Mouse (Mus musculus) G1E (cell line): ENCODE data around the gene Gm10037. TPM values are rescaled to one million over a fixed set of nuclear protein-coding genes. Genes with fewer than 3 reads are reported as not detected.
"Not testable (repeated sequence)": the region's sequence is repeated elsewhere in the genome, so short reads cannot be mapped to it uniquely, and the experiment has no call there.

Experiments used
- ATAC-seq: 2 replicates; pipeline ENCODE4 v1.8.0; 2016; ENCODE audit warnings: mild to moderate bottlenecking; ENCODE audit not compliant: insufficient number of reproducible peaks, poor library complexity, low FRiP score, severe bottlenecking; ENCODE audit errors: extremely low read depth
- DNase-seq: peaks from one replicate; pipeline ENCODE4 v3.0.0; 2012; ENCODE audit warnings: low spot score
- H3K27me3 ChIP-seq: 2 replicates; pipeline ENCODE4 v1.6.1; 2012; ENCODE audit warnings: mild to moderate bottlenecking, low read length, inconsistent platforms; ENCODE audit not compliant: insufficient read depth
- H3K36me3 ChIP-seq: replicated peaks from 2 replicates; pipeline ENCODE3; 2012; ENCODE audit warnings: mild to moderate bottlenecking, inconsistent platforms
- H3K4me1 ChIP-seq: 2 replicates; pipeline ENCODE4 v1.6.1; 2012; ENCODE audit warnings: low read depth, low read length, inconsistent platforms, mixed read lengths; ENCODE audit not compliant: insufficient read depth
- H3K4me3 ChIP-seq: 2 replicates; pipeline ENCODE4 v1.5.1; 2012; ENCODE audit warnings: low read depth, mild to moderate bottlenecking, inconsistent platforms, low read length, moderate library complexity, mixed read lengths
- H3K9me3 ChIP-seq: replicated peaks from 2 replicates; pipeline ENCODE4 v1.6.1; 2012; ENCODE audit warnings: inconsistent platforms
- CTCF ChIP-seq: IDR thresholded peaks from 2 replicates; pipeline ENCODE4 v1.5.1; 2012; ENCODE audit warnings: low read depth, low read length, inconsistent platforms, mixed read lengths
- GATA1 ChIP-seq: IDR thresholded peaks from 2 replicates; pipeline ENCODE4 v1.6.1; 2012; ENCODE audit warnings: borderline replicate concordance, low read length, inconsistent platforms, mixed read lengths
- GATA2 ChIP-seq: IDR thresholded peaks from 2 replicates; pipeline ENCODE4 v1.6.1; 2012; ENCODE audit warnings: low read depth, low read length, inconsistent platforms, borderline replicate concordance
- POLR2AphosphoS5 ChIP-seq: IDR thresholded peaks from 2 replicates; pipeline ENCODE4 v1.6.1; 2012; ENCODE audit warnings: low read depth, low read length, inconsistent platforms; ENCODE audit not compliant: insufficient replicate concordance
- TAL1 ChIP-seq: conservative IDR thresholded peaks from 2 replicates; pipeline ENCODE4 v1.6.1; 2012; ENCODE audit warnings: low read depth, low read length, inconsistent platforms, mixed read lengths
- polyA plus RNA-seq: library from polyadenylated mRNA; stranded (reverse); fragments of >175 nt; gene quantifications from 2 replicates; pipeline ENCODE4 v1.2.3, GENCODE M21; 2012
- total RNA-seq, 2 experiments: library from RNA; stranded (forward) in 1 of 2; stranded (reverse) in 1 of 2; fragments of 200-1000 nt in 1 of 2; fragments of >200 nt in 1 of 2; fragmentation: Nextera tagmentation in 1 of 2; gene quantifications; 2 replicates each; pipeline ENCODE4 v1.2.3; 2014 to 2017

The Gm10037 gene
- total and polyA plus RNA-seq, 3 experiments, result not detected

GRCm38 (mm10) chr13:67813710-67814660 is 16.9 kb upstream of the Gm10037 start, which contains the start of gene Zfp273:
Zfp273 (plus strand) TSS chr13:67813740.
- DNase-seq (peak; percentile 75), ATAC-seq (peak; percentile 95)
- TF ChIP-seq POLR2AphosphoS5, result no peak
- TF ChIP-seq TAL1, result no peak
- no peak for TF ChIP-seq GATA1
- no peak for TF ChIP-seq CTCF
- TF ChIP-seq GATA2, result no peak
- Histone ChIP-seq H3K36me3 (no peaks in the 10 kb centered on the region), H3K27me3 (no peaks in the 10 kb centered on the region), H3K4me1 (peaks cover 11% of the 10 kb centered on the region), H3K4me3 (peak within 1 kb of the TSS; percentile 73), H3K9me3 (peaks cover 3% of the 10 kb centered on the region)

- Histone ChIP-seq H3K27me3 (no peaks in the 10 kb centered on the region), H3K4me3 (no peak overlapping the region), H3K4me1 (peaks cover 3% of the 10 kb centered on the region; the same call in 1 of the 2 replicates), H3K9me3 (peaks cover 6% of the 10 kb centered on the region), H3K36me3 (peaks cover 4% of the 10 kb centered on the region)
- DNase-seq, result no peak
- no peak for TF ChIP-seq GATA2
- no peak for TF ChIP-seq CTCF
- TF ChIP-seq POLR2AphosphoS5, result no peak
- TF ChIP-seq TAL1, result no peak
- no peak for TF ChIP-seq GATA1
- no peak for ATAC-seq
Measured at GRCm38 (mm10) chr13:67818636-67819035, 12.3 kb upstream of the Gm10037 start.

- not testable (repeated sequence) for H3K4me3 ChIP-seq, DNase-seq, ATAC-seq, H3K36me3 ChIP-seq, H3K27me3 ChIP-seq, H3K9me3 ChIP-seq, H3K4me1 ChIP-seq
Measured at GRCm38 (mm10) chr13:67833137-67833536, 2.2 kb downstream of the Gm10037 start.

- TF ChIP-seq GATA2 (no peak), GATA1 (no peak), TAL1 (no peak), CTCF (no peak), POLR2AphosphoS5 (no peak)
- Histone ChIP-seq H3K27me3 (no peaks in the 10 kb centered on the region), H3K4me3 (no peak overlapping the region)
Measured at GRCm38 (mm10) chr13:67843775-67844118, 12.8 kb downstream of the Gm10037 start.

GRCm38 (mm10) chr13:67844119-67844852 is 13.4 kb downstream of the Gm10037 start:
- Histone ChIP-seq H3K4me1 (peaks cover 6% of the 10 kb centered on the region), H3K4me3 (no peak overlapping the region), H3K27me3 (no peaks in the 10 kb centered on the region), H3K9me3 (no peaks in the 10 kb centered on the region), H3K36me3 (no peaks in the 10 kb centered on the region)
- TF ChIP-seq CTCF, result no peak
- no peak for TF ChIP-seq TAL1
- DNase-seq, result peak; percentile 23
- ATAC-seq, result peak; percentile 34

More at GRCm38 (mm10) chr13:67843775-67844118, 12.8 kb downstream of the Gm10037 start:
- DNase-seq (no peak), ATAC-seq (no peak)
- H3K36me3 ChIP-seq, result no peaks in the 10 kb centered on the region
- no peaks in the 10 kb centered on the region for H3K9me3 ChIP-seq
- peaks cover 6% of the 10 kb centered on the region for H3K4me1 ChIP-seq

- H3K4me3 ChIP-seq, result no peak overlapping the region
- ATAC-seq, result no peak
Measured at GRCm38 (mm10) chr13:67844853-67845194, 13.9 kb downstream of the Gm10037 start.

More at GRCm38 (mm10) chr13:67844853-67845194, 13.9 kb downstream of the Gm10037 start:
- H3K36me3 ChIP-seq, result no peaks in the 10 kb centered on the region
- no peaks in the 10 kb centered on the region for H3K9me3 ChIP-seq
- no peaks in the 10 kb centered on the region for H3K27me3 ChIP-seq
- DNase-seq, result no peak
- no peak for TF ChIP-seq GATA1
- TF ChIP-seq TAL1, result no peak
- no peak for TF ChIP-seq GATA2
- TF ChIP-seq CTCF, result no peak
- TF ChIP-seq POLR2AphosphoS5, result no peak
- H3K4me1 ChIP-seq, result peaks cover 6% of the 10 kb centered on the region
